Mouse (Mus musculus): ENCODE measurements around the gene Rnf6. TPM values are rescaled to one million over a fixed set of nuclear protein-coding genes. Genes with fewer than 3 reads are reported as not detected.

Gene Rnf6
- polyA plus RNA-seq (2021; fragmentation: Nextera tagmentation), result 34.0 and 35.3 TPM in 2 replicates
- long read RNA-seq, experiment 1, transcript Rnf6-206 (5 exons, 3,452 nt), result major isoform, 41 of 105 reads
- long read RNA-seq, experiment 1, transcript Rnf6-208 (5 exons, 3,276 nt), result minor isoform, 12 of 105 reads
- long read RNA-seq, experiment 1, partial matches to known transcripts, result 28 of 105 reads
- long read RNA-seq, experiment 1, other reads (novel, unspliced or antisense), result 20 of 105 reads
- long read RNA-seq, experiment 2, transcript Rnf6-201 (5 exons, 2,388 nt), result minor isoform, 42 of 470 reads
- long read RNA-seq, experiment 2, transcript Rnf6-206 (5 exons, 3,452 nt), result major isoform, 213 of 470 reads
- long read RNA-seq, experiment 2, transcript Rnf6-208 (5 exons, 3,276 nt), result minor isoform, 81 of 470 reads
- long read RNA-seq, experiment 2, partial matches to known transcripts, result 119 of 470 reads
- long read RNA-seq, experiment 2, other reads (novel, unspliced or antisense), result 14 of 470 reads

DNA sequence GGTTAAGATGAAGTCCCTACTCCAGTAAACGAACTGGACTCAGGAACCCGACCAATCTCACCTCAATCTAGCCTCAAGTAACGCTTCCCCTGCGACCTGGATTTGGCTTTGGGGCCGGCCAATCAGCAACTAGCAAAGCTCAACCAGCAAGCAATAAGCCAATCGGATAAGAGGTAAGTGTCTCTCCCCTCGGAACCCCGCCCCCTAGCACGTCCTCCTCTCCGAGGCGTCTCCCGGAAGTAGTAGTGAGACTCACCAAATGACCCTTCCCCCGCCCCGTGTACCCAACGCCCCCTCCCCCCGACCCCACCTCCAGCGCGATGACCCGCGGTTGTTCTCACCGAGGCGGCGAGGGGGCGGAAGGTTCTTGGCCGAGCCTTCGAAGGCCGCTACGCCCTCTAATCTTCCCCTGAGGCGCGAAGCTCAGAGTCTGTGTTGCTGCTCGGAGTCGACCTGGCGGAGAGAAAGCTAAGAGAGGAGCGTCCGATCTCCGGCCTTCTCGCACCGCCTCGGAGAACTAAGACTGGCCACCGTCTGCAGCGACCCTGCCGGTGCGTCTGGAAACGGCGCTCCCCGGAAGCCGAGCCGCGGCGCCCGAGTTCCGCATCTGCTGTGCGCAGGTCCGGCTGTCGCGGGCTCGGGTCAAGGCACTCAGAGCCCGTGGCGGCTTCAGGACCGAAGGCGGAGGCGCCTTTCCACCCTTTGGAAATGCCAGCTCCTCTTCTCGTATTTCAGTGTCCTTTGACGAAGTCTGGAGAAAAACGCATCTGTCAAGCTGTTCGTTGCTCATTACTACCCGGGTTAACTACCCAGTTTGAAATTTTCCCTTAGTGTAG lies at the start of gene Rnf6:
Gene Rnf6, minus strand, starts transcription at position 677 of the 836 bp plus-strand sequence.

DNA sequence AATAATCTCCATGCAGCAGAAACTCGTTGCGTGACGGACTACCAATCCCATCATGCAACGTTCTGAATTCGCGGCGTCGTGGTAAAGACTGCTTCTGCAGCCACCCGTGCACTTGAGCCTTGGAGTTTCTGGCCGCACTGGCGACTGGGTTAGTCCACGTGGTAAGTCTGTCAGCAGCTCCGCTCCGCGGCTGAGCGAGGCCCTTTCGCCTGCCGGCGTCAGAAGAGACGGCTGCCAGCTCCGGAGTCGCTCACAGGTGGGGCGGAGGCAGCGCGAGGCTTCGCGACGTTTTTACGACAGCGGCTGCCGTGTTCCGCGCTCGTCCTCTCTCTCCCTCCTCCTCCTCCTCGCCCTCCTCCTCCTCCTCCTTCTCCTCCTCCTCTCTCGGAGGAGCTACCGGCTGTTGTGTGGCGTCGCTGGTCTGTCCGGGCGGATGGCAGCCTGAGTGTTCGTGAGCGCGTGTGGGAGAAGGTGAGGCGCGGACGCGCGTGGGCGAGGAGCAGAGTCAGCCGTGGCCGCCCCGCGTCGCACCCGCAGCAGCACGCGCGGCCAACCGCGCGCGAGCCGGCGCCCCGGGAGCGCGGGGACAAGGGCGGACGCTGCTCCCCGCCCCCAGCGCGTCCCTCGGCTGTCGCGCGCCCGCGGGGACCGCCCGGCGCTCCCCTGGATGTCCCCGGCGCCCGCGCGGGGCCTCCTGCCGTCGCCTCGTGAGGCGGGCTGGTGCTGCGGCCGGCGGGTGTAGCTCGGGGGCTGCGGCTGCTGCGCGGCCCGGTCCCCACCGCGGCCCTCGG lies 9.7 kb upstream of the Rnf6 start, which contains the start of gene Cdk8:
Gene Cdk8, plus strand, starts transcription at position 367 of the 791 bp plus-strand sequence.

DNA sequence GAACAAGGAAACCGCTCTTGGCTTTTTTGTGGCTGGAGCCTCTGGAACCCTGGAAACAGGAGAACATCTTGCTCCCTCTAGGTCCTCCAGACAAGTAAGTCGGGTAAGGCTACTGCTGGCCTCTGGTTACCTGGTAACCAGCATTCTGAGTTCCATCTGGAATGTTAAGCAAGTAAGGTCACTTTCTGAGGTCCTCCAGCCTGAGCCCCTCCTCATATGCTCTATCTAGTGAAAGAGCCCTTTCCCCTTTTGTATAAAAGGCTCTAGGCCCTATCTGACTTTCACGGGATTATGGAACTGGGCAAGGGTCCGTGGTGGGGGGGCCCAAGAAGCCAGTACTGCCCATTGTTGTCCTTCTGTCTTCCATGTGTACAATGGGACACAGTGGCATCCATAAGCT lies 36.2 kb downstream of the Rnf6 start, which contains the start of gene 1700001J03Rik:
Gene 1700001J03Rik, minus strand, starts transcription at position 101 of the 400 bp plus-strand sequence.

DNA sequence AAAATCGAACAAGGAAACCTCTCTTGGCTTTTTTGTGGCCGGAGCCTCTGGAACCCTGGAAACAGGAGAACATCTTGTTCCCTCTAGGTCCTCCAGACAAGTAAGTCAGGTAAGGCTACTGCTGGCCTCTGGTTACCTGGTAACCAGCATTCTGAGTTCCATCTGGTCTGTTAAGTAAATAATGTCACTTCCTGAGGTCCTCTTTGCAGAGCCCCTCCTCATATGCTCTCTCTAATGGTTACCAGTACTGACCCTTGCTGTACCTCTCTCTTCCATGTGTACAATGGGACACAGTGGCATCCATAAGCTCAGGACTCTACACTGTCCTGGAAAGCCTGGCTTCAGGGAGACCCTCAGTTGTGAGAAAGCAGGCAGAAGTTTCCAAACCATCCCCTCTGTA lies 50.7 kb downstream of the Rnf6 start, which contains the start of gene Gm6309:
Gene Gm6309, minus strand, starts transcription at position 101 of the 400 bp plus-strand sequence.

DNA sequence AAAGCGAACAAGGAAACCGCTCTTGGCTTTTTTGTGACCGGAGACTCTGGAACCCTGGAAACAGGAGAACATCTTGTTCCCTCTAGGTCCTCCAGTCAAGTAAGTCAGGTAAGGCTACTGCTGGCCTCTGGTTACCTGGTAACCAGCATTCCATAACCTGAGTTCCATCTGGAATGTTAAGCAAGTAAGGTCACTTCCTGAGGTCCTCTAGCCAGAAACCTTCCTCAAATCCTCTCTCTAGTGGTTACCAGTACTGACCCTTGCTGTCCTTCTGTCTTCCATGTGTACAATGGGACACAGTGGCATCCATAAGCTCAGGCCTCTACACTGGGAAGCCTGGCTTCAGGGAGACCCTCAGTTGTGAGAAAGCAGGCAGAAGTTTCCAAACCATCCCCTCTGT lies 60.9 kb downstream of the Rnf6 start, which contains the start of gene Gm5565:
Gene Gm5565, minus strand, starts transcription at position 101 of the 400 bp plus-strand sequence.

Other genes starting within 250 kb of the Rnf6 start
- not detected in 2 replicates for gene Cyp3a25, start 211.9 kb downstream of the Rnf6 start, polyA plus RNA-seq (2021; fragmentation: Nextera tagmentation)
- not detected in 2 replicates for gene Cyp3a59, start 142.3 kb downstream of the Rnf6 start, polyA plus RNA-seq (2021; fragmentation: Nextera tagmentation)
- not detected in 2 replicates for gene Gm5565, start 61.0 kb downstream of the Rnf6 start, polyA plus RNA-seq (2021; fragmentation: Nextera tagmentation)
- gene Gm6309, start 50.8 kb downstream of the Rnf6 start, polyA plus RNA-seq (2021; fragmentation: Nextera tagmentation), result not detected in 2 replicates
- not detected in 2 replicates for gene 1700001J03Rik, start 36.3 kb downstream of the Rnf6 start, polyA plus RNA-seq (2021; fragmentation: Nextera tagmentation)
- gene Cdk8, start 9.7 kb upstream of the Rnf6 start, polyA plus RNA-seq (2021; fragmentation: Nextera tagmentation), result 3.2 and 3.4 TPM in 2 replicates
- gene Wasf3, start 163.4 kb upstream of the Rnf6 start, polyA plus RNA-seq (2021; fragmentation: Nextera tagmentation), result 27.9 and 30.4 TPM in 2 replicates

Measured in layer of hippocampus, adult 6 months (tissue).